In the genomic region with DNA sequence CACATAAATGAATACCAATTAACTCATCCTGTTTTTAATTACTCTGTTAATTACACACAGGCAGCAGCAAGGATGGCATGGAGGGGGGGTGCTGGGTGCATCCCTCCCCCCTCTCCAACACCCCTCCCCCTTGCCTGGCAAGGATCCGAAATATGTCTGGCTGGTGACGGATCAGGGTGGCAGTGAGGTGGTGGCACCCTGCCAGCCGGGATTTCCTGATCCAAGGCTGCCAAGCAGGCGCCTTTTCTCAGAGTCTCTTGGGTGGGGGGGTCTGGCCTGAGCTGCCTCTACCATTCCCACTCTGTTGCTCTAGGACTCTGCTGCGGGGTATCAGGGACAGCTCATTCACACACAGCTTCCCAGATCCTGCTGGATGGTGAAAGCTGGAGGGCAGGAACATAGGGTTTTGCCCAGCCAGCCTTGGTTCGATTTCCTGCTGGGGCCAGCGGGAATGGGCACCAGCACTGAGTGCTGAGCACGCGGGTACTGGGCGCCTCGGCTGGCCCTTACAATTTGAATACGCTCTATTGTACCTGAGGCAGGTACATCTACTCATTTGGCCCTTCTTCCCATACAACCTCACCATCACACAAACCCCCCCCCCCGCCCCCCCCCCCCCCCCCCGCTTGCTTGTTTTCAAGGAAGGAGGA, we compare ENCODE assay signal across 9 mouse cellular contexts. TPM values are rescaled to one million over a fixed set of nuclear protein-coding genes. Genes with fewer than 3 reads are reported as not detected.
DNase-seq lines count a peak whose midpoint lies in the region; ATAC-seq and TF ChIP-seq lines count a peak whose summit lies in the region.
"Had no signal": no experiment of that assay in that cellular context is flagged by ENCODE, and none has a peak within 500 bp of the region (broad histone marks: within the 10 kb centered on the region; RNA-seq: fewer than 3 reads in every experiment).

No protein-coding gene starts in this region.

- DNase-seq in left cerebral cortex, postnatal 10 days (ENCODE audit: extremely low spot score in 1 of 2, low spot score in 2 of 2) = peak; percentile 48 to 86
- DNase-seq in left cerebral cortex, adult 11 months (ENCODE audit: low spot score) = no peak
- peak; percentile 84 for DNase-seq in adrenal gland, postnatal 25 days
- DNase-seq in gastrocnemius, postnatal 14 days = peak; percentile 62
- peak; percentile 63 for DNase-seq in kidney, adult 11 months
- DNase-seq in lung, adult 2 months = peak; percentile 70
- peak; percentile 86 for DNase-seq in testis, postnatal 10 days (ENCODE audit: low spot score)

- TF ChIP-seq POLR2A in lung, adult 2 months (IDR thresholded peaks at IDR 0.05; ENCODE audit: borderline replicate concordance, extremely low read depth, low read depth, low read length) = no peak

- WGBS in lung, adult 2 months = 24% methylated on average over 14 of the region's 14 CpGs

- ATAC-seq in erythroid progenitor cell, adult 5-6 weeks (replicated peaks; ENCODE audit: low FRiP score, poor library complexity, severe bottlenecking) = no peak

- TF ChIP-seq CTCF in lung, adult 2 months (IDR thresholded peaks at IDR 0.05; ENCODE audit: insufficient read depth, low read length) = no peak

- intact Hi-C loops in left cerebral cortex, postnatal 10 days (cut with DNase I) = no loop called here
- intact Hi-C loops in gastrocnemius, postnatal 14 days (cut with DNase I; ENCODE audit: low total_unique reads) = no loop called here

- peaks cover 71% of the 10 kb centered on the region for H3K4me1 ChIP-seq in lung, adult 2 months (ENCODE audit: control insufficient read depth, insufficient read depth, low read length)

- no peak overlapping the region for H3K4me3 ChIP-seq in lung, adult 2 months (replicated peaks; ENCODE audit: extremely low read depth, low read depth, low read length)

RNA-seq across cellular contexts. Expression of gene Cbfa2t3, which starts 33.1 kb away (rescaled TPM):
- 10 to 100 TPM; 17.8 to 18.8 TPM for total RNA-seq in left cerebral cortex, postnatal 10 days (2021)
- 12.2 and 14.1 TPM in 2 replicates for total RNA-seq in adrenal gland, postnatal 25 days (2021)
- total RNA-seq in gastrocnemius, postnatal 14 days (2021) = 10 to 100 TPM; 19.5 to 23.2 TPM
- polyA plus RNA-seq in lung, adult 2 months (2012; rRNA removed) = 40.0 and 45.7 TPM in 2 replicates
- total RNA-seq in erythroid progenitor cell, adult 5-6 weeks (2015; ENCODE audit: low replicate concordance) = 4.0 and 16.8 TPM in 2 replicates
- 1.5 and 7.6 TPM in 2 replicates for total RNA-seq in erythroid progenitor cell, adult 5-6 weeks (2017; ENCODE audit: low replicate concordance)

RNA-seq across cellular contexts. Expression of gene Pabpn1l, which starts 43.3 kb away (rescaled TPM):
- not detected for total RNA-seq in left cerebral cortex, postnatal 10 days (2021)
- not detected in 2 replicates for total RNA-seq in adrenal gland, postnatal 25 days (2021)
- not detected for total RNA-seq in gastrocnemius, postnatal 14 days (2021)
- polyA plus RNA-seq in lung, adult 2 months (2012; rRNA removed) = not detected in 2 replicates
- total RNA-seq in erythroid progenitor cell, adult 5-6 weeks (2015; ENCODE audit: low replicate concordance) = not detected in 2 replicates
- not detected in 2 replicates for total RNA-seq in erythroid progenitor cell, adult 5-6 weeks (2017; ENCODE audit: low replicate concordance)
- total RNA-seq: left cerebral cortex, postnatal 14 days had no signal

RNA-seq across cellular contexts. Expression of gene Trappc2l, which starts 54.4 kb away (rescaled TPM):
- 10 to 100 TPM; 81.8 to 83.6 TPM for total RNA-seq in left cerebral cortex, postnatal 10 days (2021)
- total RNA-seq in adrenal gland, postnatal 25 days (2021) = 57.9 and 63.3 TPM in 2 replicates
- total RNA-seq in gastrocnemius, postnatal 14 days (2021) = 10 to 100 TPM; 47.5 TPM
- 122 and 162 TPM in 2 replicates for polyA plus RNA-seq in lung, adult 2 months (2012; rRNA removed)
- 18.0 and 43.2 TPM in 2 replicates for total RNA-seq in erythroid progenitor cell, adult 5-6 weeks (2015; ENCODE audit: low replicate concordance)
- 1.8 and 5.9 TPM in 2 replicates for total RNA-seq in erythroid progenitor cell, adult 5-6 weeks (2017; ENCODE audit: low replicate concordance)

RNA-seq across cellular contexts. Expression of gene Galns, which starts 54.5 kb away (rescaled TPM):
- 10 to 100 TPM; 12.5 to 14.6 TPM for total RNA-seq in left cerebral cortex, postnatal 10 days (2021)
- total RNA-seq in adrenal gland, postnatal 25 days (2021) = 6.2 and 7.3 TPM in 2 replicates
- total RNA-seq in gastrocnemius, postnatal 14 days (2021) = 1 to 10 TPM; 2.9 to 3.6 TPM
- 13.8 and 14.9 TPM in 2 replicates for polyA plus RNA-seq in lung, adult 2 months (2012; rRNA removed)
- 4.6 and 24.5 TPM in 2 replicates for total RNA-seq in erythroid progenitor cell, adult 5-6 weeks (2015; ENCODE audit: low replicate concordance)
- total RNA-seq in erythroid progenitor cell, adult 5-6 weeks (2017; ENCODE audit: low replicate concordance) = 4.2 and 5.0 TPM in 2 replicates
